Mouse (Mus musculus) ES-E14 (cell line): ENCODE results near the gene Rps25. TPM values are rescaled to one million over a fixed set of nuclear protein-coding genes. Genes with fewer than 3 reads are reported as not detected.

Experiments used
- DNase-seq: peaks from one replicate; pipeline ENCODE4 v3.0.0-alpha.2; 2013; ENCODE audit warnings: low read depth, low spot score
- H3K27ac ChIP-seq: 2 replicates; pipeline ENCODE4 v1.5.1; 2012; ENCODE audit warnings: low read depth, mild to moderate bottlenecking, low read length, moderate library complexity, mixed read lengths; ENCODE audit not compliant: poor library complexity, insufficient read depth, severe bottlenecking
- H3K36me3 ChIP-seq: 2 replicates; pipeline ENCODE4 v1.6.1; 2012; ENCODE audit warnings: mild to moderate bottlenecking, low read length, moderate library complexity, mixed read lengths; ENCODE audit not compliant: control insufficient read depth, poor library complexity, insufficient read depth, severe bottlenecking
- H3K4me1 ChIP-seq, 2 experiments: fragments of 150-350 bp in 1 of 2; sonication (generic) in 1 of 2; 2 replicates each; pipeline ENCODE4 v1.6.1; 2012; ENCODE audit warnings: low read length in 2 of 2, mild to moderate bottlenecking in 1 of 2, mixed read lengths in 1 of 2; ENCODE audit not compliant: control insufficient read depth in 2 of 2, insufficient read depth in 2 of 2, poor library complexity in 1 of 2
- H3K4me3 ChIP-seq, 2 experiments: fragments of 150-350 bp in 1 of 2; sonication (generic) in 1 of 2; 2 replicates each; pipeline ENCODE4 v1.5.1; 2012; ENCODE audit warnings: low read length in 2 of 2, low read depth in 1 of 2, mild to moderate bottlenecking in 1 of 2, mixed read lengths in 1 of 2; ENCODE audit not compliant: insufficient read depth in 1 of 2, poor library complexity in 1 of 2, severe bottlenecking in 1 of 2
- H3K9ac ChIP-seq: 2 replicates; pipeline ENCODE4 v1.6.1; 2012; ENCODE audit warnings: low read depth, mild to moderate bottlenecking, low read length, mixed read lengths; ENCODE audit not compliant: poor library complexity, insufficient read depth, severe bottlenecking
- H3K9me3 ChIP-seq: fragments of 150-350 bp; sonication (generic); 2 replicates; pipeline ENCODE4 v1.6.1; 2012; ENCODE audit warnings: low read depth, mild to moderate bottlenecking, low read length; ENCODE audit not compliant: control insufficient read depth, insufficient read depth
- CHD2 ChIP-seq: IDR thresholded peaks from 2 replicates; pipeline ENCODE4 v1.6.1; 2014; ENCODE audit warnings: mild to moderate bottlenecking, low read depth, low read length, inconsistent platforms
- HCFC1 ChIP-seq: IDR thresholded peaks from 2 replicates; pipeline ENCODE4 v1.6.1; 2012; ENCODE audit warnings: low read length, inconsistent platforms, borderline replicate concordance; ENCODE audit not compliant: insufficient read depth
- MAFK ChIP-seq: IDR thresholded peaks from 2 replicates; pipeline ENCODE4 v1.6.1; 2014; ENCODE audit warnings: mild to moderate bottlenecking, low read depth, low read length, inconsistent platforms; ENCODE audit not compliant: insufficient read depth
- ZC3H11A ChIP-seq: IDR thresholded peaks from 2 replicates; pipeline ENCODE4 v1.6.1; 2012; ENCODE audit warnings: low read depth, mild to moderate bottlenecking, inconsistent platforms, low read length, borderline replicate concordance
- ZNF384 ChIP-seq: IDR thresholded peaks from 2 replicates; pipeline ENCODE4 v1.6.1; 2012; ENCODE audit warnings: low read depth, low read length, inconsistent platforms
- in situ Hi-C, 2 experiments: fragments of 600-800 bp; cut with MboI; formaldehyde crosslinking; loops; one replicate each; pipeline ENCODE4 v1.15.1; 2025; ENCODE audit warnings: low sequenced_read_pairs in 2 of 2, inconsistent platforms in 1 of 2; ENCODE audit not compliant: unreplicated experiment in 2 of 2
- total RNA-seq: library from RNA; depleted of rRNA; stranded (reverse); fragments of 300-350 nt; gene quantifications from 2 replicates; pipeline ENCODE4 v1.2.3, GENCODE M21; 2012

The Rps25 gene
- total RNA-seq, 1 experiment, result 2,115 TPM

GRCm38 (mm10) chr9:44389273-44389672, 17.7 kb upstream of the Rps25 start:
- DNase-seq, result no peak
- TF ChIP-seq CHD2, result no peak
- TF ChIP-seq HCFC1, result no peak
- no peak for TF ChIP-seq ZNF384
- no peak for TF ChIP-seq ZC3H11A
- no peak for TF ChIP-seq MAFK
- H3K4me3 ChIP-seq, result no peak overlapping the region
- H3K36me3 ChIP-seq, result peaks cover 54% of the 10 kb centered on the region
- no peak overlapping the region for H3K9ac ChIP-seq
- no peak overlapping the region for H3K27ac ChIP-seq
- H3K9me3 ChIP-seq, result no peaks in the 10 kb centered on the region
- H3K4me1 ChIP-seq, result peaks cover 0 to 2% of the 10 kb centered on the region in 2 experiments; a peak in 1 of 4 replicates
- in situ Hi-C loops, result no loop called here

GRCm38 (mm10) chr9:44391466-44391865, 15.5 kb upstream of the Rps25 start:
- Histone ChIP-seq H3K9ac (no peak overlapping the region), H3K4me1 (no peaks in the 10 kb centered on the region), H3K4me3 (no peak overlapping the region), H3K36me3 (peaks cover 37% of the 10 kb centered on the region), H3K27ac (no peak overlapping the region), H3K9me3 (no peaks in the 10 kb centered on the region)
- TF ChIP-seq ZNF384 (no peak), ZC3H11A (no peak), CHD2 (no peak), HCFC1 (no peak)
- DNase-seq, result no peak
- in situ Hi-C loops, result no loop called here

- peaks cover 3% of the 10 kb centered on the region; the same call in 1 of the 2 replicates for H3K36me3 ChIP-seq
- in situ Hi-C loops, result no loop called here
- peak; percentile 80 for DNase-seq
- TF ChIP-seq HCFC1, result peak; percentile 20; the same call in 1 of the 2 replicates
- TF ChIP-seq CHD2, result 0 out of 2 replicates have a peak, but pooled peaks have one; percentile 12
- no peak for TF ChIP-seq ZNF384
- TF ChIP-seq ZC3H11A, result no peak
- TF ChIP-seq MAFK, result no peak
- H3K4me1 ChIP-seq, result peaks cover 0 to 6% of the 10 kb centered on the region in 2 experiments; a peak in 3 of 4 replicates
- H3K9ac ChIP-seq, result peak within 1 kb of the TSS; percentile 73
- H3K27ac ChIP-seq, result no peak within 1 kb of the TSS
- peak within 1 kb of the TSS; percentile 89 to 92 for H3K4me3 ChIP-seq
- H3K9me3 ChIP-seq, result no peaks in the 10 kb centered on the region
Measured at GRCm38 (mm10) chr9:44396684-44397411, 10.1 kb upstream of the Rps25 start, which contains the start of gene Slc37a4. Gene Slc37a4, plus strand, starts transcription at chr9:44396852.

DNA sequence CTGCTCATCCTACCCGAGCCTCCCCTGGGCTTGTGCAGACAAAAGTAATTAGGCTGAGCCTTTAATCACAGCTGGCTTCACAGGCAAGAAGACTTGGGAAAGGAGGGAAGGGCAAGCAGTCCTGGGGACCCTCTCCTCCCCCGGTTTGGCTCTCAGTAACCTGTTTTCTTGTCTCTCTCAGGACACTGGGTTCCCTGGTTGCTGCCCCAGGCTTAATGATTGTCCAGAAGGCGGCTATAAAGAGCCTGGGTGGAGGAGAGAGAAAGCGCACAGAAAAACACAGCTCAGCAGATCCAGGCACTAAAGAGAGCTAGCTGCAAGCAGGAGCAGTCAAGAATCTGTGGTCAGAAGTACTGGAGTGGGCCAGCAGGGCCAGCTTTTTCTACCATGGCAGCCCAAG, 8.9 kb upstream of the Rps25 start:
- H3K9ac ChIP-seq, result 0 out of 2 replicates have a peak overlapping the region, but pooled peaks have one; percentile 15
- peak overlapping the region in 1 of 2 experiments; percentile 92; a peak in 1 of 4 replicates for H3K4me3 ChIP-seq
- no peak for DNase-seq
- no peak overlapping the region for H3K27ac ChIP-seq
- TF ChIP-seq HCFC1, result no peak
- no peak for TF ChIP-seq ZNF384
- TF ChIP-seq CHD2, result no peak
- TF ChIP-seq MAFK, result no peak
- TF ChIP-seq ZC3H11A, result no peak
- H3K9me3 ChIP-seq, result no peaks in the 10 kb centered on the region
- peaks cover 8% of the 10 kb centered on the region for H3K36me3 ChIP-seq
- in situ Hi-C loops, result no loop called here
- H3K4me1 ChIP-seq, result peaks cover 0 to 6% of the 10 kb centered on the region in 2 experiments; a peak in 3 of 4 replicates
